Mouse (Mus musculus) CH12.LX (cell line): Measurements from ENCODE around the gene Rnf113a1. TPM values are rescaled to one million over a fixed set of nuclear protein-coding genes. Genes with fewer than 3 reads are reported as not detected.
A peak's percentile ranks its signal among the peaks of the same experiment; 100 is the strongest.

Experiments
- DNase-seq: peaks from one replicate; pipeline ENCODE4 v3.0.0-alpha.2; 2013; ENCODE audit errors: extremely low read depth
- H3K27ac ChIP-seq: 2 replicates; pipeline ENCODE4 v1.5.1; 2012; ENCODE audit warnings: low read depth, mild to moderate bottlenecking, control low read depth, moderate library complexity; ENCODE audit not compliant: insufficient read depth
- H3K27me3 ChIP-seq: replicated peaks from 2 replicates; pipeline ENCODE3; 2012; ENCODE audit warnings: inconsistent platforms
- H3K36me3 ChIP-seq, 2 experiments: replicated peaks in 1 of 2; 2 replicates each; pipeline versions ENCODE3 to v1.6.1; 2012; ENCODE audit warnings: inconsistent platforms in 1 of 2, low read length in 1 of 2, mild to moderate bottlenecking in 1 of 2, mixed read lengths in 1 of 2, moderate library complexity in 1 of 2; ENCODE audit not compliant: control insufficient read depth in 1 of 2, insufficient read depth in 1 of 2
- H3K4me1 ChIP-seq, 2 experiments: 2 replicates each; pipeline ENCODE4 v1.6.1; 2012; ENCODE audit warnings: inconsistent platforms in 1 of 2, moderate library complexity in 1 of 2; ENCODE audit not compliant: insufficient read depth in 2 of 2, control insufficient read depth in 1 of 2
- H3K4me2 ChIP-seq: 2 replicates; pipeline ENCODE4 v1.6.1; 2012; ENCODE audit warnings: low read depth, mild to moderate bottlenecking, control low read depth; ENCODE audit not compliant: poor library complexity, insufficient read depth, severe bottlenecking
- H3K4me3 ChIP-seq, 3 experiments: fragments of 150-350 bp in 1 of 3; sonication (generic) in 1 of 3; replicated peaks in 1 of 3; 2 replicates each; pipeline versions ENCODE3 to v1.5.1; 2011 to 2012; ENCODE audit warnings: low read depth in 2 of 3, low read length in 2 of 3, mild to moderate bottlenecking in 2 of 3, moderate library complexity in 2 of 3, control low read depth in 1 of 3, improper control_type of control experiment in 1 of 3, inconsistent platforms in 1 of 3, mixed read lengths in 1 of 3; ENCODE audit not compliant: poor library complexity in 1 of 3
- H3K79me2 ChIP-seq: replicated peaks from 2 replicates; pipeline ENCODE4 v1.6.1; 2012; ENCODE audit warnings: mild to moderate bottlenecking, moderate library complexity; ENCODE audit not compliant: control insufficient read depth, poor library complexity, insufficient read depth, severe bottlenecking; ENCODE audit errors: extremely low read depth
- H3K9ac ChIP-seq: 2 replicates; pipeline ENCODE4 v1.6.1; 2012; ENCODE audit warnings: low read depth, mild to moderate bottlenecking, control low read depth, moderate library complexity; ENCODE audit not compliant: insufficient read depth
- H3K9me3 ChIP-seq: replicated peaks from 2 replicates; pipeline ENCODE3; 2012; ENCODE audit warnings: low read length, inconsistent platforms, mixed read lengths
- BHLHE40 ChIP-seq: IDR thresholded peaks from 2 replicates; pipeline ENCODE4 v1.6.1; 2011; ENCODE audit warnings: mild to moderate bottlenecking, low read depth, low read length, improper control_type of control experiment
- CHD1 ChIP-seq: IDR thresholded peaks from 2 replicates; pipeline ENCODE4 v1.6.1; 2012; ENCODE audit warnings: low read depth, low read length, improper control_type of control experiment, inconsistent platforms
- CHD2 ChIP-seq: IDR thresholded peaks from 2 replicates; pipeline ENCODE4 v1.6.1; 2011; ENCODE audit warnings: low read length, improper control_type of control experiment
- CTCF ChIP-seq, 2 experiments: IDR thresholded peaks in 1 of 2; conservative IDR thresholded peaks in 1 of 2; 2 replicates each; pipeline ENCODE4 v1.5.1; 2011 to 2012; ENCODE audit warnings: low read depth in 2 of 2, low read length in 2 of 2, improper control_type of control experiment in 1 of 2, inconsistent platforms in 1 of 2, mild to moderate bottlenecking in 1 of 2, moderate library complexity in 1 of 2
- E2F4 ChIP-seq: IDR thresholded peaks from 2 replicates; pipeline ENCODE4 v1.6.1; 2011; ENCODE audit warnings: low read depth, low read length, improper control_type of control experiment; ENCODE audit not compliant: insufficient replicate concordance
- ELF1 ChIP-seq: IDR thresholded peaks from 2 replicates; pipeline ENCODE4 v1.6.1; 2014; ENCODE audit warnings: low read depth, mild to moderate bottlenecking, inconsistent platforms, low read length, improper control_type of control experiment
- EP300 ChIP-seq: IDR thresholded peaks from 2 replicates; pipeline ENCODE4 v1.6.1; 2011; ENCODE audit warnings: low read length, improper control_type of control experiment
- ETS1 ChIP-seq: conservative IDR thresholded peaks from 2 replicates; pipeline ENCODE4 v1.6.1; 2012; ENCODE audit warnings: low read depth, mild to moderate bottlenecking, inconsistent platforms, low read length, improper control_type of control experiment, moderate library complexity
- GABPA ChIP-seq: IDR thresholded peaks from 2 replicates; pipeline ENCODE4 v1.6.1; 2012; ENCODE audit warnings: low read depth, low read length, improper control_type of control experiment, inconsistent platforms; ENCODE audit not compliant: insufficient replicate concordance
- HCFC1 ChIP-seq: IDR thresholded peaks from 2 replicates; pipeline ENCODE4 v1.6.1; 2012; ENCODE audit warnings: low read depth, mild to moderate bottlenecking, inconsistent platforms, low read length, improper control_type of control experiment
- IRF4 ChIP-seq: IDR thresholded peaks from 2 replicates; pipeline ENCODE4 v1.6.1; 2014; ENCODE audit warnings: low read depth, mild to moderate bottlenecking, inconsistent platforms, low read length, improper control_type of control experiment
- JUN ChIP-seq: IDR thresholded peaks from 2 replicates; pipeline ENCODE4 v1.6.1; 2011; ENCODE audit warnings: low read depth, mild to moderate bottlenecking, low read length, improper control_type of control experiment, moderate library complexity; ENCODE audit not compliant: insufficient read depth
- JUND ChIP-seq: conservative IDR thresholded peaks from 2 replicates; pipeline ENCODE4 v1.6.1; 2011; ENCODE audit warnings: low read depth, low read length, improper control_type of control experiment
- KAT2A ChIP-seq: IDR thresholded peaks from 2 replicates; pipeline ENCODE4 v1.6.1; 2012; ENCODE audit warnings: low read length, improper control_type of control experiment, inconsistent platforms; ENCODE audit not compliant: insufficient replicate concordance
- MAFK ChIP-seq: IDR thresholded peaks from 2 replicates; pipeline ENCODE4 v1.6.1; 2011; ENCODE audit warnings: low read length, improper control_type of control experiment; ENCODE audit not compliant: insufficient replicate concordance
- MAX ChIP-seq: IDR thresholded peaks from 2 replicates; pipeline ENCODE4 v1.6.1; 2011; ENCODE audit warnings: low read length, improper control_type of control experiment
- MAZ ChIP-seq: IDR thresholded peaks from 2 replicates; pipeline ENCODE4 v1.6.1; 2012; ENCODE audit warnings: low read depth, mild to moderate bottlenecking, inconsistent platforms, low read length, improper control_type of control experiment, moderate library complexity
- MEF2A ChIP-seq: IDR thresholded peaks from 2 replicates; pipeline ENCODE4 v1.6.1; 2014; ENCODE audit warnings: low read depth, mild to moderate bottlenecking, inconsistent platforms, low read length, improper control_type of control experiment, borderline replicate concordance
- MXI1 ChIP-seq: IDR thresholded peaks from 2 replicates; pipeline ENCODE4 v1.6.1; 2011; ENCODE audit warnings: mild to moderate bottlenecking, low read depth, low read length, improper control_type of control experiment
- MYC ChIP-seq: IDR thresholded peaks from 2 replicates; pipeline ENCODE4 v1.6.1; 2011; ENCODE audit warnings: low read depth, mild to moderate bottlenecking, improper control_type of control experiment, low read length
- NELFE ChIP-seq: IDR thresholded peaks from 2 replicates; pipeline ENCODE4 v1.6.1; 2011; ENCODE audit warnings: low read depth, low read length, improper control_type of control experiment
- NRF1 ChIP-seq: IDR thresholded peaks from 2 replicates; pipeline ENCODE4 v1.6.1; 2014; ENCODE audit warnings: low read depth, mild to moderate bottlenecking, inconsistent platforms, low read length, improper control_type of control experiment, moderate library complexity
- PAX5 ChIP-seq: IDR thresholded peaks from 2 replicates; pipeline ENCODE4 v1.6.1; 2012; ENCODE audit warnings: low read length, inconsistent platforms, mixed read lengths
- POLR2A ChIP-seq: IDR thresholded peaks from 2 replicates; pipeline ENCODE4 v1.6.1; 2011; ENCODE audit warnings: low read depth, mild to moderate bottlenecking, improper control_type of control experiment, low read length
- POLR2AphosphoS2 ChIP-seq: IDR thresholded peaks from 2 replicates; pipeline ENCODE4 v1.6.1; 2011; ENCODE audit warnings: low read depth, low read length, improper control_type of control experiment
- RAD21 ChIP-seq: IDR thresholded peaks from 2 replicates; pipeline ENCODE4 v1.6.1; 2011; ENCODE audit warnings: low read depth, mild to moderate bottlenecking, low read length, improper control_type of control experiment, moderate library complexity
- RCOR1 ChIP-seq: conservative IDR thresholded peaks from 2 replicates; pipeline ENCODE4 v1.6.1; 2012; ENCODE audit warnings: low read depth, mild to moderate bottlenecking, inconsistent platforms, low read length, improper control_type of control experiment
- SIN3A ChIP-seq: IDR thresholded peaks from 2 replicates; pipeline ENCODE4 v1.6.1; 2012; ENCODE audit warnings: low read length, improper control_type of control experiment, inconsistent platforms
- SMC3 ChIP-seq: IDR thresholded peaks from 2 replicates; pipeline ENCODE4 v1.6.1; 2011; ENCODE audit warnings: low read depth, low read length, improper control_type of control experiment
- TBP ChIP-seq: conservative IDR thresholded peaks from 2 replicates; pipeline ENCODE4 v1.6.1; 2011; ENCODE audit warnings: low read depth, low read length, improper control_type of control experiment
- TCF12 ChIP-seq: IDR thresholded peaks from 2 replicates; pipeline ENCODE4 v1.6.1; 2014; ENCODE audit warnings: low read depth, mild to moderate bottlenecking, inconsistent platforms, low read length, improper control_type of control experiment
- UBTF ChIP-seq: IDR thresholded peaks from 2 replicates; pipeline ENCODE4 v1.6.1; 2012; ENCODE audit warnings: low read depth, mild to moderate bottlenecking, inconsistent platforms, low read length, improper control_type of control experiment, moderate library complexity
- USF1 ChIP-seq: IDR thresholded peaks from 2 replicates; pipeline ENCODE4 v1.6.1; 2014; ENCODE audit warnings: low read depth, mild to moderate bottlenecking, inconsistent platforms, low read length, improper control_type of control experiment
- USF2 ChIP-seq: conservative IDR thresholded peaks from 2 replicates; pipeline ENCODE4 v1.6.1; 2011; ENCODE audit warnings: low read depth, low read length, improper control_type of control experiment
- ZC3H11A ChIP-seq: IDR thresholded peaks from 2 replicates; pipeline ENCODE4 v1.6.1; 2012; ENCODE audit warnings: low read depth, mild to moderate bottlenecking, inconsistent platforms, low read length, improper control_type of control experiment
- ZKSCAN1 ChIP-seq: IDR thresholded peaks from 2 replicates; pipeline ENCODE4 v1.6.1; 2012; ENCODE audit warnings: low read depth, inconsistent platforms, low read length, improper control_type of control experiment, borderline replicate concordance
- ZMIZ1 ChIP-seq: IDR thresholded peaks from 2 replicates; pipeline ENCODE4 v1.6.1; 2012; ENCODE audit warnings: low read depth, mild to moderate bottlenecking, inconsistent platforms, low read length, improper control_type of control experiment
- ZNF384 ChIP-seq: IDR thresholded peaks from 2 replicates; pipeline ENCODE4 v1.6.1; 2012; ENCODE audit warnings: low read depth, low read length, improper control_type of control experiment, inconsistent platforms
- dilution Hi-C: fragments of 300-500 bp; cut with MboI; formaldehyde crosslinking; loops from 2 replicates; pipeline ENCODE4 v1.14.3; 2020; ENCODE audit warnings: low sequenced_read_pairs; ENCODE audit not compliant: extremely low pct_unique_long_range_greater_than_20kb, extremely low pct_ligation_motif_present
- in situ Hi-C: fragments of 300-500 bp; cut with MboI; formaldehyde crosslinking; loops from 3 replicates; pipeline ENCODE4 v1.14.3; 2019; ENCODE audit warnings: low sequenced_read_pairs, low pct_ligation_motif_present, low pct_unique_long_range_greater_than_20kb, mixed read lengths
- polyA plus RNA-seq: library from polyadenylated mRNA; unstranded; fragments of >175 nt; gene quantifications from 2 replicates; pipeline ENCODE4 v1.2.1, GENCODE M21; 2012; ENCODE audit warnings: low read depth; ENCODE audit not compliant: insufficient read length
- total RNA-seq, 2 experiments: library from RNA; depleted of rRNA; stranded (reverse); fragments of 300-350 nt in 1 of 2; fragments of >200 nt in 1 of 2; gene quantifications; 2 replicates each; pipeline ENCODE4 v1.2.3; 2012 to 2014

Gene Rnf113a1
- 9.6 and 12.5 TPM in 2 replicates for total RNA-seq (2012; rRNA removed)
- 10.0 and 11.0 TPM in 2 replicates for total RNA-seq (2014; rRNA removed)
- 9.9 and 11.1 TPM in 2 replicates for polyA plus RNA-seq

- peaks cover 0 to 3% of the 10 kb centered on the region in 2 experiments; a peak in 1 of 4 replicates for H3K4me1 ChIP-seq
- peak; percentile 68 for DNase-seq
- no peaks in the 10 kb centered on the region for H3K9me3 ChIP-seq
- TF ChIP-seq E2F4 (no peak), SMC3 (no peak), MAFK (no peak), MAX (no peak), TBP (0 out of 2 replicates have a peak, but pooled peaks have one; percentile 52), RAD21 (no peak), CHD1 (no peak), JUN (no peak), HCFC1 (peak; percentile 83), MEF2A (no peak), PAX5 (no peak), TCF12 (peak; percentile 34; the same call in 1 of the 2 replicates), MYC (no peak), POLR2AphosphoS2 (no peak), RCOR1 (no peak), ELF1 (peak; percentile 89), NRF1 (no peak), POLR2A (peak; percentile 71), MXI1 (peak; percentile 84; the same call in 1 of the 2 replicates), SIN3A (peak; percentile 94), KAT2A (peak; percentile 58; the same call in 1 of the 2 replicates), GABPA (no peak), BHLHE40 (peak; percentile 19; the same call in 1 of the 2 replicates), CTCF (conservative IDR thresholded peaks at IDR 0.05 in 1 of 2, IDR thresholded peaks at IDR 0.05 in 1 of 2; ENCODE audit: low read depth in 2 of 2, low read length in 2 of 2) (no peak), NELFE (no peak), CHD2 (no peak), ZMIZ1 (no peak), USF1 (no peak), UBTF (0 out of 2 replicates have a peak, but pooled peaks have one; percentile 23), ETS1 (no peak), EP300 (no peak), ZC3H11A (no peak), IRF4 (no peak), JUND (no peak), USF2 (no peak), ZKSCAN1 (no peak), ZNF384 (no peak), MAZ (no peak)
- dilution Hi-C loops (no loop called here), in situ Hi-C loops (no loop called here)
- H3K4me3 ChIP-seq = peak within 1 kb of the TSS; percentile 65 to 77 (median 75)
- peaks cover 10 to 21% of the 10 kb centered on the region in 2 experiments for H3K36me3 ChIP-seq
- peak within 1 kb of the TSS; percentile 70 for H3K9ac ChIP-seq
- peak within 1 kb of the TSS; percentile 50 for H3K4me2 ChIP-seq
- H3K79me2 ChIP-seq = peaks cover 12% of the 10 kb centered on the region
- no peaks in the 10 kb centered on the region for H3K27me3 ChIP-seq
- H3K27ac ChIP-seq = peak within 1 kb of the TSS; percentile 46
Observed at GRCm38 (mm10) chrX:37191105-37191743, at the start of gene Rnf113a1, which contains the start of gene Ndufa1. Rnf113a1 (plus strand) TSS chrX:37191245. Ndufa1 (minus strand) TSS chrX:37191163.
